Mouse (Mus musculus) lung, postnatal 0 days (tissue): Measurements from ENCODE around the gene Cdk16. TPM values are rescaled to one million over a fixed set of nuclear protein-coding genes. Genes with fewer than 3 reads are reported as not detected.

ENCODE experiments used
- ATAC-seq: fragments of 200-750 bp; cut with Nextera tagmentation; 2 replicates; pipeline ENCODE4 v1.8.0; 2017; ENCODE audit warnings: moderate library complexity
- DNase-seq: peaks from one replicate; pipeline ENCODE4 v3.0.0-alpha.2; 2016; ENCODE audit warnings: low spot score
- H3K27ac ChIP-seq: fragments of 300-500 bp; sonication (generic); 2 replicates; pipeline ENCODE4 v1.5.1; 2014; ENCODE audit warnings: antibody characterized with exemption, mild to moderate bottlenecking, low read length, mixed read lengths
- H3K27me3 ChIP-seq: fragments of 300-500 bp; sonication (generic); replicated peaks from 2 replicates; pipeline ENCODE4 v1.6.1; 2014; ENCODE audit warnings: low read length, mixed read lengths; ENCODE audit not compliant: insufficient read depth
- H3K36me3 ChIP-seq: fragments of 300-500 bp; sonication (generic); 2 replicates; pipeline ENCODE4 v1.6.1; 2014; ENCODE audit warnings: low read length, mixed read lengths; ENCODE audit not compliant: insufficient read depth
- H3K4me1 ChIP-seq: fragments of 300-500 bp; sonication (generic); 2 replicates; pipeline ENCODE4 v1.6.1; 2014; ENCODE audit warnings: antibody characterized with exemption, low read depth, low read length, mixed read lengths; ENCODE audit not compliant: insufficient read depth
- H3K4me2 ChIP-seq: fragments of 300-500 bp; sonication (generic); replicated peaks from 2 replicates; pipeline ENCODE4 v1.6.1; 2014; ENCODE audit warnings: low read depth, mild to moderate bottlenecking, low read length, moderate library complexity, mixed read lengths
- H3K4me3 ChIP-seq: fragments of 300-500 bp; sonication (generic); 2 replicates; pipeline ENCODE4 v1.5.1; 2014; ENCODE audit warnings: low read depth, low read length
- H3K9ac ChIP-seq: fragments of 300-500 bp; sonication (generic); replicated peaks from 2 replicates; pipeline ENCODE4 v1.6.1; 2014; ENCODE audit warnings: low read depth, mild to moderate bottlenecking
- H3K9me3 ChIP-seq: fragments of 300-500 bp; sonication (generic); 2 replicates; pipeline ENCODE4 v1.6.1; 2016; ENCODE audit warnings: low read length, mixed read lengths
- CTCF ChIP-seq: IDR thresholded peaks from 2 replicates; pipeline ENCODE4 v1.5.1; 2016; ENCODE audit warnings: antibody characterized with exemption, mild to moderate bottlenecking
- EP300 ChIP-seq: IDR thresholded peaks from 2 replicates; pipeline ENCODE4 v1.6.1; 2016; ENCODE audit warnings: antibody characterized with exemption, mild to moderate bottlenecking, control low read depth
- WGBS: fragments of 180-500 bp; shearing (Covaris S2); extraction: QIAGEN DNeasy Blood & Tissue Kit; methylation state at CpG from one replicate; pipeline ENCODE4 v1.1.7; 2014; 5-methylcytosine and 5-hydroxymethylcytosine counted together
- polyA plus RNA-seq: library from polyadenylated mRNA; unstranded; fragments of >200 nt; fragmentation: Nextera tagmentation; extraction: Ambion mirVana; gene quantifications from 2 replicates; pipeline ENCODE4 v1.2.1, GENCODE M21; 2015

Cdk16 gene
- polyA plus RNA-seq, 1 experiment from 2014 or later, result 60.3 TPM

- H3K4me1 ChIP-seq, result no peaks in the 10 kb centered on the region
- H3K9me3 ChIP-seq, result no peaks in the 10 kb centered on the region
- ATAC-seq, result no peak
- H3K27me3 ChIP-seq, result no peaks in the 10 kb centered on the region
- TF ChIP-seq EP300 (no peak), CTCF (no peak)
- DNase-seq, result no peak
- H3K27ac ChIP-seq, result no peak overlapping the region
- H3K4me2 ChIP-seq, result no peak overlapping the region
- WGBS, result 24% methylated on average over 5 of the region's 5 CpGs
- H3K4me3 ChIP-seq, result no peak overlapping the region
- no peak overlapping the region for H3K9ac ChIP-seq
- no peaks in the 10 kb centered on the region for H3K36me3 ChIP-seq
Measured at GRCm38 (mm10) chrX:20662317-20662715, 25.4 kb upstream of the Cdk16 start.

DNA sequence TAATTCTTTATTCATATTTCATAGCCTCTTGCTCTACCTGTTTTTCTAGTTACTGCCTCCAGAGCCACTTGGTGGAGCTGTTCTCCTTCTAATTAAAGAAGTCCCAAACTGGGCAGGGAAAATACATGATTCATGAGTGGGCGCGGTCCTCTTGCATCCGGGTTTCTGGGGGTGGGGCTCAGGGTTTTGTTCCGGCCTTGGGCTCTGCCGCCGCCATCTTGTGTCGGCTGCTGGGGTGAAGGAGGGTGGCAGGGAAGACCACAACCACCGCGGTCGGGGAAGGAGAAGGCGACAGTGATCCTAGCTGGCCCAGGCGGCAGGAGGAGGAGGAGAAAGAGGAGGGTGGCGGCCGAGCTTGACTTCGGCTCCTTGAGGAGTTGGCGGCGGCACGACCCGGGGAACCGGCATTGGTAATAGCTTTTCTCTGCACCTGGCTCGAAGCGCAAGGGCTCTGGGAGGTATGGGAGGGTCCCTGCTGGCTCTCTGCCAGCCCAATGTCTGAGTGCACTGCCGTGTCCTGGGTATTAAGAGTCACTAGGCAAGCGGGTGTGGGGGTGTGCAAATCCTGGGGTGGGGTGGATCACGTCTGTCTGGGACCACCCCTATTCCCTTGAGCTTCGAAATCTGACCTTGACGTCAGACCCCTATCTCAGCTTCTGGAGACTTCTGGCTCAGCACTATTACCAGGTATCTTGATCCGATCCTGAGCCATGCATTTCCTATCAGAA is 24.9 kb upstream of the Cdk16 start:
- 8% methylated on average over 25 of the region's 28 CpGs for WGBS
- H3K4me2 ChIP-seq, result peak overlapping the region; percentile 61
- H3K4me1 ChIP-seq, result no peaks in the 10 kb centered on the region
- ATAC-seq, result peak; percentile 91
- peak overlapping the region; percentile 69 for H3K27ac ChIP-seq
- H3K9me3 ChIP-seq, result no peaks in the 10 kb centered on the region
- peak; percentile 95 for DNase-seq
- H3K27me3 ChIP-seq, result no peaks in the 10 kb centered on the region
- H3K36me3 ChIP-seq, result no peaks in the 10 kb centered on the region
- peak overlapping the region; percentile 66 for H3K9ac ChIP-seq
- H3K4me3 ChIP-seq, result peak overlapping the region; percentile 62
- TF ChIP-seq CTCF, result peak; percentile 70
- TF ChIP-seq EP300, result 0 out of 2 replicates have a peak, but pooled peaks have one; percentile 30

- Histone ChIP-seq H3K9ac (peak overlapping the region; percentile 66), H3K4me2 (peak overlapping the region; percentile 61), H3K36me3 (no peaks in the 10 kb centered on the region), H3K27ac (no peak overlapping the region), H3K9me3 (no peaks in the 10 kb centered on the region), H3K4me1 (no peaks in the 10 kb centered on the region), H3K27me3 (no peaks in the 10 kb centered on the region), H3K4me3 (peak overlapping the region; percentile 62)
- ATAC-seq (no peak), DNase-seq (peak; percentile 28)
- 5% methylated on average over 9 of the region's 9 CpGs for WGBS
- no peak for TF ChIP-seq CTCF
- no peak for TF ChIP-seq EP300
Measured at GRCm38 (mm10) chrX:20663444-20663790, 24.3 kb upstream of the Cdk16 start.

DNA sequence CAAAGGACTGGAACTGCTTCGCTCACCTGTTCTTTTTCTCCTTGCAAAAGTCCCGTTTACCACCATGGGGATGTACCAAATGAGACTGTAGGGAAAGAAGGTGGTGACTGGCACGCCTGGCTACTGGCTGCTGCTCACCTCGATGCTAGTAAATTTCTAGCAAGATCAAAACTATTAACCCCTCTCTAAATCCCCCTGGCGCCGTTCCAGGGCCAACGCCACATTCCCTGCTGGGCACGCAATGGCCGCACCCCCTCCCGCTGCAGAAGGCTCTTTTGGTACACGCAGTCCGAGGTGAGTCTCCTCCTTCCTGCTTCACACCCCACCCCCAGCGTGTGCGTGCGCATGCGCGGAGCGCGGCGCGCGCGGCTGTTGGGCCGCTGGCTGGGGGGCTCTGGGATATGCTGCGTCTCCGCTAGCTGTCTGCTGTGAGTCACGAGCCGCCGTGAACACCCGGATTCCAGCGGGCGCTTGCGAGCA is 354 bp downstream of the Cdk16 start:
- Histone ChIP-seq H3K9ac (peak overlapping the region; percentile 73), H3K4me2 (peak overlapping the region; percentile 51), H3K4me1 (no peaks in the 10 kb centered on the region), H3K27me3 (no peaks in the 10 kb centered on the region), H3K4me3 (peak overlapping the region; percentile 67), H3K27ac (peak overlapping the region; percentile 96), H3K36me3 (no peaks in the 10 kb centered on the region), H3K9me3 (no peaks in the 10 kb centered on the region)
- peak; percentile 90 for ATAC-seq
- WGBS, result 21% methylated on average over 24 of the region's 33 CpGs
- TF ChIP-seq EP300 (peak; percentile 37; the same call in 1 of the 2 replicates), CTCF (no peak)
- peak; percentile 90 for DNase-seq

DNA sequence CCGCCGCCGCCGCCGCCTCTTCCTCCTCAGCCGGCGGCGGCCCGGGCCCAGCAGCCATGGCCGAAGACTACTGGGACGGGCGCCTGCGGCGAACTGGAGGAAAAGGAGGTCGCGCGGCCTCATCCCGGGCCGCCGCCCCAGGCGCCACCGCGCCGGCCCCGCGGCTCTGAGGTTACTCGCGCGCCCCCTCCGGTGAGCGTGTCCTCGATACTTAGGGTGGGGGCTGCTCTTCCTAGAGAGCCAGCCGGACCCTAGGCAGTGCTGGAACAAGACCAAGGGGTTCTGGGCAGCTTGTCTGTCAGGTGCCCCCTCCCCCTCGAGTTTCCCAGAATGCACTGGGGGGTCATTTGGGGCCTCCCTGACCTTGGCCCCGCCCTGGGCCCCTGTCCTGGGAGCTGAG is 861 bp downstream of the Cdk16 start:
- H3K36me3 ChIP-seq, result no peaks in the 10 kb centered on the region
- H3K4me2 ChIP-seq, result peak overlapping the region; percentile 51
- H3K27ac ChIP-seq, result peak overlapping the region; percentile 96
- peak overlapping the region; percentile 73 for H3K9ac ChIP-seq
- no peaks in the 10 kb centered on the region for H3K27me3 ChIP-seq
- H3K9me3 ChIP-seq, result no peaks in the 10 kb centered on the region
- H3K4me3 ChIP-seq, result peak overlapping the region; percentile 67
- ATAC-seq, result peak; percentile 27
- no peaks in the 10 kb centered on the region for H3K4me1 ChIP-seq
- WGBS, result 5% methylated on average over 3 of the region's 35 CpGs
- TF ChIP-seq EP300, result no peak
- TF ChIP-seq CTCF, result peak; percentile 38
- peak; percentile 66 for DNase-seq

- Histone ChIP-seq H3K9ac (no peak overlapping the region), H3K4me3 (no peak overlapping the region), H3K36me3 (peaks cover 3% of the 10 kb centered on the region; the same call in 1 of the 2 replicates), H3K9me3 (no peaks in the 10 kb centered on the region), H3K4me2 (no peak overlapping the region), H3K27me3 (no peaks in the 10 kb centered on the region), H3K27ac (no peak overlapping the region), H3K4me1 (no peaks in the 10 kb centered on the region)
- DNase-seq, result no peak
- 45% methylated on average over 3 of the region's 3 CpGs for WGBS
- TF ChIP-seq EP300 (no peak), CTCF (no peak)
- ATAC-seq, result no peak
Measured at GRCm38 (mm10) chrX:20691566-20691965, 3.8 kb downstream of the Cdk16 start.
